Mouse (Mus musculus) splenic B cell, adult 2 months (primary cell): ENCODE data around the gene Plekha1.

Experiments
- DNase-seq: peaks from one replicate; pipeline ENCODE4 v3.0.0-alpha.2; 2011; ENCODE audit warnings: low read depth, low spot score
- H3K27me3 ChIP-seq: 2 replicates; pipeline ENCODE4 v1.6.1; 2012; ENCODE audit warnings: mild to moderate bottlenecking, low read length, moderate library complexity, mixed read lengths; ENCODE audit not compliant: control insufficient read depth, poor library complexity, insufficient read depth, severe bottlenecking
- H3K36me3 ChIP-seq: 2 replicates; pipeline ENCODE4 v1.6.1; 2012; ENCODE audit warnings: mild to moderate bottlenecking, low read length, moderate library complexity, mixed read lengths; ENCODE audit not compliant: control insufficient read depth, poor library complexity, insufficient read depth, severe bottlenecking

Plekha1 gene

DNA sequence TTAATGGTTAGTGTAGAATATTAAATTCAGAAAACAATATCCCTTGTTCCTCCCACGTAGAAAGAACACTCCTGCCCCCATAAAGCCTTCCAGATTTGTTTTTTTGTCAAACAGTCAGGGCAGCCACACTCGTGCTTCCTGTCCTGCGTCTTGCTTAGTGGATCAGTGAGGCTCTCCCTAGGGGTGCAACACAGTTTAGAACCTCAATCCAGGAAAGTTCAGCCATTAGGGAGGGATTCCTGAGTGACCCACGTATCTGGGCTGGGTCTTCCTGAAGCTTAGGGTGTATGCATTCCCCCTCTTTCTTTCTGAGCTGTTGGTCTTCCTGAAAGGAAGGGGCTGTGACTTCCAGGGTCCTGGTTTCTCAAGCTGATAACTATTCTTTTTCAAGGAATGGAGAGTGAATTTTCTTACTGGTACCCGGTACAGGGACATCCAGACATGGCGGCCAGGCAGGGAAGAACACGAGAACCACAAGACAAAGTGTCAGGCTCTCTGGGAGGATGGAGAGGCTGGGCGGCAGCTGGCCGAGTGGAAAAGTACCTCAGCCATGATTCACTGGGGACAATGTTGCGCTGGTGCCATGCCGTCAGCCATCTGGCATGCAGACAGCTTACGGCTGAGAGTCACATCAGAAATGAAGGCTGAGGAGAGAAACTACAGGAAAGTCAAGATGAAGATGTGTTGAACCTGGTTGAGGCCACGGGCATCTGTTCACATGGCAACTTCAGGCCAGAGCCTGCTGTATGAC is 57.6 kb downstream of the Plekha1 start:
- Histone ChIP-seq H3K27me3 (no peaks in the 10 kb centered on the region), H3K36me3 (no peaks in the 10 kb centered on the region)
- no peak for DNase-seq

- peak; percentile 33 for DNase-seq
- Histone ChIP-seq H3K27me3 (no peaks in the 10 kb centered on the region), H3K36me3 (no peaks in the 10 kb centered on the region)
Observed at GRCm38 (mm10) chr7:130930401-130930800, 64.8 kb downstream of the Plekha1 start.

GRCm38 (mm10) chr7:130932921-130933320 is 67.4 kb downstream of the Plekha1 start:
- Histone ChIP-seq H3K36me3 (no peaks in the 10 kb centered on the region), H3K27me3 (no peaks in the 10 kb centered on the region)
- no peak for DNase-seq

- no peaks in the 10 kb centered on the region for H3K36me3 ChIP-seq
- DNase-seq, result no peak
- no peaks in the 10 kb centered on the region for H3K27me3 ChIP-seq
Observed at GRCm38 (mm10) chr7:130934654-130935053, 69.1 kb downstream of the Plekha1 start.

DNA sequence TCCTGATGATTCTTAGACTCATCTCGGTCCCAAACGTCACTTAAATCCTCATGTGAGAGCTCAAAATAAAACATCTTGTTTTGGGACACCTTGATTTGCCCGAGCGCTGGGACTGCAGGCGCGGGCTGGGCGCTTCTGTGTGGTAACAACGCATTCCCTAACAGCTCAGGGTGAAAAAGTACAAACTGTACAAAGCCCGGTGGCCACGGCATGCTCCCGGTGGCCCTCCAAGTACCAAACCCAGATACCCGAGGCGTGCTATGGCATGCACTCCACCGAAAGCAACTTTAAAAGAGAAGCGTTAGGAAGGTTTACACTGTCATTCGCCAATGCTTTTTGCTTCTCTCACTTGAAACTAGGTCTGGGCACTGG is 69.9 kb downstream of the Plekha1 start:
- Histone ChIP-seq H3K27me3 (no peaks in the 10 kb centered on the region), H3K36me3 (no peaks in the 10 kb centered on the region)
- DNase-seq, result no peak

DNA sequence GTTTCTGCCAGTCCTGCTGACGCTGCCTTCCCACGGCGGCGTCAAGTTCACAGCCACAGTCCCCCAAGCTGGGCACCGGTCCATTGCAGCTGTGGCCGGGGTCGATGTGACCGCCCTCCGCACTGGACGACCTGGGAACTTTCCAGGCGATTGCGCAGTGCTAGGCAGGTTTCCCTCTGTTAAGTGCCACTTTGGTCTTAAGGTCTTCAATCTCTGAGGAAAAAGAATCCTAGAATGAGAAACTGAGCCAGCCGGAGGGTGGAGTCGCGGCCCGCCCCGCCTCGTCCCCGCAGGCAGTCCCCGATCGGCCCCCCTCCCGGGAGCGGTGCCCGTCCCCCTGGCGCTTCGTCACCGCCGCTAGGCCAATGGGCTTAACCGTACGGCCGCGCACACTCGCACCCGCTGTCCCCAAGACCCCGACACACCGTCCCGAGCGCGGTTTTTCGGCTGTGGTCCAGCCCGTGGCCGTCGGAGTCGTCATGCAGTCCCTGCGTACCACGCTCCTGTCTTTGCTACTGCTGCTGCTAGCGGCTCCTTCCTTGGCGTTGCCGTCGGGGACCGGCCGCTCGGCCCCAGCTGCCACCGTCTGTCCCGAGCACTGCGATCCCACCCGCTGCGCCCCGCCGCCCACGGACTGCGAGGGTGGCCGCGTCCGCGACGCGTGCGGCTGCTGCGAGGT is 70.4 kb downstream of the Plekha1 start, which contains the start of gene Htra1:
TSS of gene Htra1 (plus strand) at position 319 of the 679 bp plus-strand sequence.
- no peak for DNase-seq
- H3K36me3 ChIP-seq, result no peaks in the 10 kb centered on the region
- H3K27me3 ChIP-seq, result no peaks in the 10 kb centered on the region

DNA sequence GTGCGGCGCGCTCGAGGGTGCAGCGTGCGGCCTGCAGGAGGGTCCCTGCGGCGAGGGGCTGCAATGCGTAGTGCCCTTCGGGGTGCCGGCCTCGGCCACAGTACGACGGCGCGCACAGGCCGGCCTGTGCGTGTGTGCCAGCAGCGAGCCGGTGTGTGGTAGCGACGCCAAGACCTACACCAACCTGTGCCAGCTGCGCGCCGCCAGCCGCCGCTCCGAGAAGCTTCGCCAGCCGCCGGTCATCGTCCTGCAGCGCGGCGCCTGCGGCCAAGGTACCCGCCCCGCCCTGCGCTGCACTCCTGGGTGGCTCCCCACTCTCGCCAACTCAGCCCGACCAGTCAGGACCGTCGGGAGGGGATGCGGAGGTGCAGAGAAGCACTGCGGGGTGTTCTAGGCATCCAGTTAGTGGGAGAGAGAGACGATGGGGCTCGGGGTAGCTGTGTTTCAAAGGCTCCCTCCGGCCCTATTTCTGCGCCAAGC is 71.0 kb downstream of the Plekha1 start:
- no peak for DNase-seq
- H3K27me3 ChIP-seq, result no peaks in the 10 kb centered on the region
- no peaks in the 10 kb centered on the region for H3K36me3 ChIP-seq

- Histone ChIP-seq H3K36me3 (no peaks in the 10 kb centered on the region), H3K27me3 (no peaks in the 10 kb centered on the region)
- no peak for DNase-seq
Observed at GRCm38 (mm10) chr7:130937266-130937841, 71.8 kb downstream of the Plekha1 start.

- no peak for DNase-seq
- no peaks in the 10 kb centered on the region for H3K27me3 ChIP-seq
Observed at GRCm38 (mm10) chr7:130938005-130938404, 72.4 kb downstream of the Plekha1 start.

GRCm38 (mm10) chr7:130938896-130939295 is 73.3 kb downstream of the Plekha1 start:
- no peaks in the 10 kb centered on the region for H3K36me3 ChIP-seq
- no peak for DNase-seq
- no peaks in the 10 kb centered on the region for H3K27me3 ChIP-seq

More at GRCm38 (mm10) chr7:130938005-130938404, 72.4 kb downstream of the Plekha1 start:
- H3K36me3 ChIP-seq, result no peaks in the 10 kb centered on the region

GRCm38 (mm10) chr7:130940733-130941132 is 75.2 kb downstream of the Plekha1 start:
- no peak for DNase-seq
- Histone ChIP-seq H3K27me3 (no peaks in the 10 kb centered on the region), H3K36me3 (no peaks in the 10 kb centered on the region)

DNA sequence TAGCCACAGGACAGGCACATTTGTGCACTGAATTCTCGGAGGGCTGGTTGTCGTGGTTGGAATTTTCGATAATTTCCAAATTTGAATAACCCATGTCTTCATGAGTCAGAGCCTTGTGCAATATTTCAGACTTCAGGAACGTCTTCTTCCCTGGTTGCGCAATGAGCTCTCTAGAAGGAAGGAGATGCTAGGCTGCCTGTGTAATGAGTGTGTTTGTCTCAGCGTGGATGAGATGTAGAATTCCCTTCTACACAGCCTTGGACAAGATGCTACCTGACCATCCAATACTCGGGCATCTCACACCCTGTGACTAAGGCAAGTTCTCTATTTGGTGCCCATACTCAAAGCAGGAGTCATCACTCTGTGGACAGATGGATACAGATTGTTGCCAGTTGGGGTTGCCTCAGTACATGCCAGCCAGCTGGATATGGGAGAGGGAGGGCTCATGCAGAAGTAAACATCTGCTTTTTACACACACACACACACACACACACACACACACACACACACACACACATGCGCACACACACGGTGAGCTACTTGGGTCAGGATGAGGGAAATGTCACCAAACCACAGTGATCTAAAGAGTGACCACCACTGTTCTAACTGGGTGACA is 77.8 kb downstream of the Plekha1 start:
- no peaks in the 10 kb centered on the region for H3K27me3 ChIP-seq
- DNase-seq, result no peak
- H3K36me3 ChIP-seq, result no peaks in the 10 kb centered on the region

DNA sequence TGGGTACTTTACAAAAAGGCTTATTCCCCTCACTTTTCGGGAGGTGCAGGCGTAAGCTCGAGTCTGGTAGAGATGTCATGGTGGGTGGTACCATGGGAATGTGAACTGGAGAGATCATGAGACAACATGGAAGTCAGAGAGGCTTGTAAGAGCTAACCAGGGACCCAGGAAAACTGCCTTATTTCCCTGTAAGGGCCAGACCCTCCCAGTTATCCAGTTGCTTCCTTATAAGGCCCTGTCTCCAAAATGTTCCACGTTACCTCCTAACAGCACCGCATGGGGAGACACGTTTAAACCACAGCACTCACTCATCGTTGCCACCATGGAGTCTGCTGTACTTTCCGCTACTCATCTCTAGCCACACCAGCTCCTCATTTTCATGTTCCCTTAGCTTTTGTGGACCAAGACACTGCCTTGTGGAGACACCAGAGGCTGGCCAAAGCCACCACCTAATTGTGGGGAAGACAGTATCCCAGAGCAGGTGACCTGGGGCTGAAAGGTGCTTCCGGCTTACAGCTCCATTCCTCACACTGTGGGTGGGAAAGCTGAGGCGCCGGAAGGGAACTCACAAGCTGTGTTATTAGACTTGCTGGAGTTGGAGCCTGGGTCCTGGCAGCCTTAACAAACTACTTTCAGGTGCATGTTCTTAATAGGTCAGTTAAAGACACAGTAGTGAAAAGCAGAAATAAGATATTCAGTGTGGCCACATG is 79.4 kb downstream of the Plekha1 start:
- Histone ChIP-seq H3K27me3 (no peaks in the 10 kb centered on the region), H3K36me3 (no peaks in the 10 kb centered on the region)
- no peak for DNase-seq

- no peaks in the 10 kb centered on the region for H3K36me3 ChIP-seq
- no peaks in the 10 kb centered on the region for H3K27me3 ChIP-seq
Observed at GRCm38 (mm10) chr7:130945730-130946129, 80.2 kb downstream of the Plekha1 start.

More at GRCm38 (mm10) chr7:130945730-130946129, 80.2 kb downstream of the Plekha1 start:
- DNase-seq, result no peak
